Mouse (Mus musculus) CH12.LX (cell line): ENCODE data around the gene Myo1d. TPM values are rescaled to one million over a fixed set of nuclear protein-coding genes. Genes with fewer than 3 reads are reported as not detected.

Source experiments
- DNase-seq: peaks from one replicate; pipeline ENCODE4 v3.0.0-alpha.2; 2013; ENCODE audit errors: extremely low read depth
- H3K27ac ChIP-seq: 2 replicates; pipeline ENCODE4 v1.5.1; 2012; ENCODE audit warnings: low read depth, mild to moderate bottlenecking, control low read depth, moderate library complexity; ENCODE audit not compliant: insufficient read depth
- H3K27me3 ChIP-seq: replicated peaks from 2 replicates; pipeline ENCODE3; 2012; ENCODE audit warnings: inconsistent platforms
- H3K36me3 ChIP-seq, 2 experiments: replicated peaks in 1 of 2; 2 replicates each; pipeline versions ENCODE3 to v1.6.1; 2012; ENCODE audit warnings: inconsistent platforms in 1 of 2, low read length in 1 of 2, mild to moderate bottlenecking in 1 of 2, mixed read lengths in 1 of 2, moderate library complexity in 1 of 2; ENCODE audit not compliant: control insufficient read depth in 1 of 2, insufficient read depth in 1 of 2
- H3K4me1 ChIP-seq, 2 experiments: 2 replicates each; pipeline ENCODE4 v1.6.1; 2012; ENCODE audit warnings: inconsistent platforms in 1 of 2, moderate library complexity in 1 of 2; ENCODE audit not compliant: insufficient read depth in 2 of 2, control insufficient read depth in 1 of 2
- H3K4me2 ChIP-seq: 2 replicates; pipeline ENCODE4 v1.6.1; 2012; ENCODE audit warnings: low read depth, mild to moderate bottlenecking, control low read depth; ENCODE audit not compliant: poor library complexity, insufficient read depth, severe bottlenecking
- H3K4me3 ChIP-seq, 3 experiments: fragments of 150-350 bp in 1 of 3; sonication (generic) in 1 of 3; replicated peaks in 1 of 3; 2 replicates each; pipeline versions ENCODE3 to v1.5.1; 2011 to 2012; ENCODE audit warnings: low read depth in 2 of 3, low read length in 2 of 3, mild to moderate bottlenecking in 2 of 3, moderate library complexity in 2 of 3, control low read depth in 1 of 3, improper control_type of control experiment in 1 of 3, inconsistent platforms in 1 of 3, mixed read lengths in 1 of 3; ENCODE audit not compliant: poor library complexity in 1 of 3
- H3K79me2 ChIP-seq: replicated peaks from 2 replicates; pipeline ENCODE4 v1.6.1; 2012; ENCODE audit warnings: mild to moderate bottlenecking, moderate library complexity; ENCODE audit not compliant: control insufficient read depth, poor library complexity, insufficient read depth, severe bottlenecking; ENCODE audit errors: extremely low read depth
- H3K9ac ChIP-seq: 2 replicates; pipeline ENCODE4 v1.6.1; 2012; ENCODE audit warnings: low read depth, mild to moderate bottlenecking, control low read depth, moderate library complexity; ENCODE audit not compliant: insufficient read depth
- H3K9me3 ChIP-seq: replicated peaks from 2 replicates; pipeline ENCODE3; 2012; ENCODE audit warnings: low read length, inconsistent platforms, mixed read lengths
- BHLHE40 ChIP-seq: IDR thresholded peaks from 2 replicates; pipeline ENCODE4 v1.6.1; 2011; ENCODE audit warnings: mild to moderate bottlenecking, low read depth, low read length, improper control_type of control experiment
- CHD1 ChIP-seq: IDR thresholded peaks from 2 replicates; pipeline ENCODE4 v1.6.1; 2012; ENCODE audit warnings: low read depth, low read length, improper control_type of control experiment, inconsistent platforms
- CTCF ChIP-seq, 2 experiments: IDR thresholded peaks in 1 of 2; conservative IDR thresholded peaks in 1 of 2; 2 replicates each; pipeline ENCODE4 v1.5.1; 2011 to 2012; ENCODE audit warnings: low read depth in 2 of 2, low read length in 2 of 2, improper control_type of control experiment in 1 of 2, inconsistent platforms in 1 of 2, mild to moderate bottlenecking in 1 of 2, moderate library complexity in 1 of 2
- E2F4 ChIP-seq: IDR thresholded peaks from 2 replicates; pipeline ENCODE4 v1.6.1; 2011; ENCODE audit warnings: low read depth, low read length, improper control_type of control experiment; ENCODE audit not compliant: insufficient replicate concordance
- IRF4 ChIP-seq: IDR thresholded peaks from 2 replicates; pipeline ENCODE4 v1.6.1; 2014; ENCODE audit warnings: low read depth, mild to moderate bottlenecking, inconsistent platforms, low read length, improper control_type of control experiment
- JUN ChIP-seq: IDR thresholded peaks from 2 replicates; pipeline ENCODE4 v1.6.1; 2011; ENCODE audit warnings: low read depth, mild to moderate bottlenecking, low read length, improper control_type of control experiment, moderate library complexity; ENCODE audit not compliant: insufficient read depth
- KAT2A ChIP-seq: IDR thresholded peaks from 2 replicates; pipeline ENCODE4 v1.6.1; 2012; ENCODE audit warnings: low read length, improper control_type of control experiment, inconsistent platforms; ENCODE audit not compliant: insufficient replicate concordance
- MAFK ChIP-seq: IDR thresholded peaks from 2 replicates; pipeline ENCODE4 v1.6.1; 2011; ENCODE audit warnings: low read length, improper control_type of control experiment; ENCODE audit not compliant: insufficient replicate concordance
- MEF2A ChIP-seq: IDR thresholded peaks from 2 replicates; pipeline ENCODE4 v1.6.1; 2014; ENCODE audit warnings: low read depth, mild to moderate bottlenecking, inconsistent platforms, low read length, improper control_type of control experiment, borderline replicate concordance
- MXI1 ChIP-seq: IDR thresholded peaks from 2 replicates; pipeline ENCODE4 v1.6.1; 2011; ENCODE audit warnings: mild to moderate bottlenecking, low read depth, low read length, improper control_type of control experiment
- MYC ChIP-seq: IDR thresholded peaks from 2 replicates; pipeline ENCODE4 v1.6.1; 2011; ENCODE audit warnings: low read depth, mild to moderate bottlenecking, improper control_type of control experiment, low read length
- NELFE ChIP-seq: IDR thresholded peaks from 2 replicates; pipeline ENCODE4 v1.6.1; 2011; ENCODE audit warnings: low read depth, low read length, improper control_type of control experiment
- NRF1 ChIP-seq: IDR thresholded peaks from 2 replicates; pipeline ENCODE4 v1.6.1; 2014; ENCODE audit warnings: low read depth, mild to moderate bottlenecking, inconsistent platforms, low read length, improper control_type of control experiment, moderate library complexity
- POLR2AphosphoS2 ChIP-seq: IDR thresholded peaks from 2 replicates; pipeline ENCODE4 v1.6.1; 2011; ENCODE audit warnings: low read depth, low read length, improper control_type of control experiment
- SIN3A ChIP-seq: IDR thresholded peaks from 2 replicates; pipeline ENCODE4 v1.6.1; 2012; ENCODE audit warnings: low read length, improper control_type of control experiment, inconsistent platforms
- SMC3 ChIP-seq: IDR thresholded peaks from 2 replicates; pipeline ENCODE4 v1.6.1; 2011; ENCODE audit warnings: low read depth, low read length, improper control_type of control experiment
- TBP ChIP-seq: conservative IDR thresholded peaks from 2 replicates; pipeline ENCODE4 v1.6.1; 2011; ENCODE audit warnings: low read depth, low read length, improper control_type of control experiment
- TCF12 ChIP-seq: IDR thresholded peaks from 2 replicates; pipeline ENCODE4 v1.6.1; 2014; ENCODE audit warnings: low read depth, mild to moderate bottlenecking, inconsistent platforms, low read length, improper control_type of control experiment
- UBTF ChIP-seq: IDR thresholded peaks from 2 replicates; pipeline ENCODE4 v1.6.1; 2012; ENCODE audit warnings: low read depth, mild to moderate bottlenecking, inconsistent platforms, low read length, improper control_type of control experiment, moderate library complexity
- USF2 ChIP-seq: conservative IDR thresholded peaks from 2 replicates; pipeline ENCODE4 v1.6.1; 2011; ENCODE audit warnings: low read depth, low read length, improper control_type of control experiment
- ZC3H11A ChIP-seq: IDR thresholded peaks from 2 replicates; pipeline ENCODE4 v1.6.1; 2012; ENCODE audit warnings: low read depth, mild to moderate bottlenecking, inconsistent platforms, low read length, improper control_type of control experiment
- ZKSCAN1 ChIP-seq: IDR thresholded peaks from 2 replicates; pipeline ENCODE4 v1.6.1; 2012; ENCODE audit warnings: low read depth, inconsistent platforms, low read length, improper control_type of control experiment, borderline replicate concordance
- ZMIZ1 ChIP-seq: IDR thresholded peaks from 2 replicates; pipeline ENCODE4 v1.6.1; 2012; ENCODE audit warnings: low read depth, mild to moderate bottlenecking, inconsistent platforms, low read length, improper control_type of control experiment
- dilution Hi-C: fragments of 300-500 bp; cut with MboI; formaldehyde crosslinking; loops from 2 replicates; pipeline ENCODE4 v1.14.3; 2020; ENCODE audit warnings: low sequenced_read_pairs; ENCODE audit not compliant: extremely low pct_unique_long_range_greater_than_20kb, extremely low pct_ligation_motif_present
- in situ Hi-C: fragments of 300-500 bp; cut with MboI; formaldehyde crosslinking; loops from 3 replicates; pipeline ENCODE4 v1.14.3; 2019; ENCODE audit warnings: low sequenced_read_pairs, low pct_ligation_motif_present, low pct_unique_long_range_greater_than_20kb, mixed read lengths
- polyA plus RNA-seq: library from polyadenylated mRNA; unstranded; fragments of >175 nt; gene quantifications from 2 replicates; pipeline ENCODE4 v1.2.1, GENCODE M21; 2012; ENCODE audit warnings: low read depth; ENCODE audit not compliant: insufficient read length
- total RNA-seq, 2 experiments: library from RNA; depleted of rRNA; stranded (reverse); fragments of 300-350 nt in 1 of 2; fragments of >200 nt in 1 of 2; gene quantifications; 2 replicates each; pipeline ENCODE4 v1.2.3; 2012 to 2014

The Myo1d gene
- total and polyA plus RNA-seq, 3 experiments: 2.2 to 5.6 (median 2.9) TPM

DNA sequence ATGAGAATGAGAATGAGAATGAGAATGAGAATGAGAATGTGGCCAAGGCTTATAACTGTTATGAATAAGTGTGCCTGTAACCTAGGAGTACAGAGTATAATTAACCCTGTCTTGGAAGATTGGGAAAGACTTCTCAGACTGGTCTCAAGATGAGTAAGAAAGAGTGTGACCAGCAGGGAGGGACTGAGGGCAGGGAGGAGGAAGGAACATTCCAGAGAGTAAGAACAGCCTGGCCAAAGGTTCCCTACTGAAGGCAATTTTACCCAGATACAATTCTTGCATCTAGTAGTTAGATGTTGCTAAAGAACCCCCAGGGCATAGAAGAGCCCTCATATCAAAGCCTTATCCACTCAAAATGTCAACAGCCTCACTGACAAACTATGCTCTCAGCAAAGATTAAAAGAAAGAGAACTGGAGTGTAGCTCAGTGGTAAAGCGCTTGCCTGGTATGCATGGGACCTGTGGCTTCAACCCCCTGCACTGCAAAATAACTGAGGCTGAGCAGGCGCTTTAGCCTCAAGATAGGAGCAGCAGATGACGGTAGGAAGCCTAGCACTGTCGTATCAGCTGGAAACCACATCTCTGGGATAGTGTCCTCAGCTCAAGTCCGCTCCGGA lies 7.1 kb downstream of the Myo1d start:
- peaks cover 0 to 3% of the 10 kb centered on the region in 2 experiments for H3K36me3 ChIP-seq
- DNase-seq: no peak
- H3K9ac ChIP-seq: no peak overlapping the region
- no peak overlapping the region for H3K4me3 ChIP-seq
- H3K27ac ChIP-seq: no peak overlapping the region
- no peaks in the 10 kb centered on the region for H3K9me3 ChIP-seq
- TF ChIP-seq TCF12 (no peak), JUN (no peak), IRF4 (no peak), MAFK (no peak), NELFE (no peak), ZC3H11A (no peak), CHD1 (no peak), BHLHE40 (no peak), SMC3 (no peak), UBTF (no peak), POLR2AphosphoS2 (no peak), SIN3A (no peak)
- no peak overlapping the region for H3K4me2 ChIP-seq
- no peaks in the 10 kb centered on the region for H3K4me1 ChIP-seq
- H3K79me2 ChIP-seq: no peaks in the 10 kb centered on the region
- no peaks in the 10 kb centered on the region for H3K27me3 ChIP-seq
- dilution Hi-C loops: no loop called here
- in situ Hi-C loops: no loop called here

DNA sequence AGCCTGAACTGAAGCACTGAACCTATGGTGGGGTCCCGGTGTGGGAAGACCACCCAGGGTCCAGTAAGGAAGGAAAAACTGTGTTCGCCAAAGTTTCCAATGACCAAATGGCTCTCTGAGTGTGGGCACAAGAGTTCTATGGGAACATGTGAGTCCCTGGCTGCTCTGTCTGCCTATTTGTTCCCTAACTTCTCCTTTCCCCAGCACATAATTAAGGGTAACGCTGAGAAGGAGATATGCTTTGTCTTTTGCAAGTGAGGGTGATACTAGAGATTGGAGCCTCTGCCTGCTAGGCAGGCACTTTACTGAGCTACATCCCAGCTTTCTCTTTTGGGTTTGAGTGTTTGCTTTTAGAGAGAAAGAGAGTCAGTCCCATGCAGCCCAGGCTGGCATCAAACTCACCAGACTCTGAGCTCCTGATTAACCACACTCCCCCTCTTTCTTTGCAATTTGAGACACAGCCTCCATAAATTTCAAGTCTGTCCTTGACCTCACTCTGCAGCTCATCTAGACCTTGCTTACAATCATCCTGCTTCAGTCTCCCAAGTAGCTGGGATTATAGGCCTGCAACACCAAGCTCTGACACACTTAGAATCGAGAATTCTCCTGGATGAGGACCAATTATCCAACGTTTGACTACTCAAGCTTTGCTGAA lies 8.1 kb downstream of the Myo1d start:
- Histone ChIP-seq H3K27ac (no peak overlapping the region), H3K36me3 (peaks cover 0 to 3% of the 10 kb centered on the region in 2 experiments)
- in situ Hi-C loops: no loop called here
- DNase-seq: no peak
- TF ChIP-seq MYC (no peak), CTCF (conservative IDR thresholded peaks at IDR 0.05 in 1 of 2, IDR thresholded peaks at IDR 0.05 in 1 of 2; ENCODE audit: low read depth in 2 of 2, low read length in 2 of 2) (no peak), NRF1 (no peak), MXI1 (no peak), E2F4 (no peak), MAFK (no peak), MEF2A (no peak), ZMIZ1 (no peak), USF2 (no peak), UBTF (no peak), KAT2A (no peak), ZKSCAN1 (no peak), TBP (no peak)
- TF ChIP-seq, all 38 proteins: peak for 0
- no peaks in the 10 kb centered on the region for H3K4me1 ChIP-seq
- no peaks in the 10 kb centered on the region for H3K9me3 ChIP-seq
- H3K9ac ChIP-seq: no peak overlapping the region
- no peaks in the 10 kb centered on the region for H3K27me3 ChIP-seq
- H3K4me3 ChIP-seq: no peak overlapping the region
- dilution Hi-C loops: no loop called here
- no peak overlapping the region for H3K4me2 ChIP-seq
- no peaks in the 10 kb centered on the region for H3K79me2 ChIP-seq
